Mouse (Mus musculus) mature B cell (primary cell): Measurements from ENCODE around the gene Gpbar1.
"Not testable (repeated sequence)": the region's sequence is repeated elsewhere in the genome, so short reads cannot be mapped to it uniquely, and the experiment has no call there.

ENCODE experiments used
- in situ Hi-C: fragments of 300-500 bp; cut with MboI; formaldehyde crosslinking; loops from 2 replicates; pipeline ENCODE4 v1.14.3; 2019

The Gpbar1 gene

GRCm38 (mm10) chr1:74277883-74278537 is 340 bp upstream of the Gpbar1 start:
- in situ Hi-C loops, result no loop called here

DNA sequence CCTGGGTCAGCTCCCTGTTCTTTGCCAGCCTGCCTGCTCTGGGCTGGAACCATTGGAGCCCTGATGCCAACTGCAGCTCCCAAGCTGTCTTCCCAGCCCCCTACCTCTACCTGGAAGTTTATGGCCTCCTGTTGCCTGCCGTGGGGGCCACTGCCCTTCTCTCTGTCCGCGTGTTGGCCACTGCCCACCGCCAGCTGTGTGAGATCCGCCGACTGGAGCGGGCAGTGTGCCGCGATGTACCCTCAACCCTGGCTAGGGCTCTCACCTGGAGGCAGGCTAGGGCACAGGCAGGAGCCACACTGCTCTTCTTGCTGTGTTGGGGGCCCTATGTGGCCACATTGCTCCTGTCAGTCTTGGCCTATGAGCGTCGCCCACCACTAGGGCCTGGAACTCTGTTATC is 638 bp downstream of the Gpbar1 start:
- in situ Hi-C loops, result no loop called here

GRCm38 (mm10) chr1:74280591-74281325 is 2.4 kb downstream of the Gpbar1 start:
- in situ Hi-C loops, result loop anchor here (5.0 kb wide), 1 partner anchor 33 kb away; no protein-coding TSS in a partner anchor

- in situ Hi-C loops, result loop anchor here (5.0 kb wide), 1 partner anchor 34 kb away; no protein-coding TSS in a partner anchor
Observed at GRCm38 (mm10) chr1:74281372-74281771, 3.0 kb downstream of the Gpbar1 start.

DNA sequence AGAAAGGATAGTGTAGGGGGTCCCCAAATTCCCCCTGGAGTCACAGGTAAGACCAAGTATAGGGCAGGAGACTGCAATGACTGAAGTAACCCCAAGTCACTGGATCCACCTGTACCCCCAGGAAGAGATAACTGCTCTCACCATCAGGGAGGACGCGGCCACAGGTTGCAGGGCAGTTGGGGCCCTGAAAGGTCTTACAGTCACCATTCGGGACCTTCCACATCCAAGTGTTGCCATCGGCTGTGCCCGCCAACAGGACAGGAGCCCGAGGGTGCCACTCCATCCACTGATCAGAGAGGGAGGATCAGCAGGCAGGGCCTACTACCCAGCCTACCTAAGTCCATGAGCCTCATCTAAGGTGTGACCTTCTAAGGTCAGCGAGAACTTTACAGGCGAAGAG is 3.5 kb downstream of the Gpbar1 start:
- in situ Hi-C loops, result loop anchor here (5.0 kb wide), 1 partner anchor 35 kb away; no protein-coding TSS in a partner anchor

GRCm38 (mm10) chr1:74282896-74283625 is 4.7 kb downstream of the Gpbar1 start:
- in situ Hi-C loops, result loop anchor here (5.0 kb wide), 1 partner anchor 36 kb away; no protein-coding TSS in a partner anchor

DNA sequence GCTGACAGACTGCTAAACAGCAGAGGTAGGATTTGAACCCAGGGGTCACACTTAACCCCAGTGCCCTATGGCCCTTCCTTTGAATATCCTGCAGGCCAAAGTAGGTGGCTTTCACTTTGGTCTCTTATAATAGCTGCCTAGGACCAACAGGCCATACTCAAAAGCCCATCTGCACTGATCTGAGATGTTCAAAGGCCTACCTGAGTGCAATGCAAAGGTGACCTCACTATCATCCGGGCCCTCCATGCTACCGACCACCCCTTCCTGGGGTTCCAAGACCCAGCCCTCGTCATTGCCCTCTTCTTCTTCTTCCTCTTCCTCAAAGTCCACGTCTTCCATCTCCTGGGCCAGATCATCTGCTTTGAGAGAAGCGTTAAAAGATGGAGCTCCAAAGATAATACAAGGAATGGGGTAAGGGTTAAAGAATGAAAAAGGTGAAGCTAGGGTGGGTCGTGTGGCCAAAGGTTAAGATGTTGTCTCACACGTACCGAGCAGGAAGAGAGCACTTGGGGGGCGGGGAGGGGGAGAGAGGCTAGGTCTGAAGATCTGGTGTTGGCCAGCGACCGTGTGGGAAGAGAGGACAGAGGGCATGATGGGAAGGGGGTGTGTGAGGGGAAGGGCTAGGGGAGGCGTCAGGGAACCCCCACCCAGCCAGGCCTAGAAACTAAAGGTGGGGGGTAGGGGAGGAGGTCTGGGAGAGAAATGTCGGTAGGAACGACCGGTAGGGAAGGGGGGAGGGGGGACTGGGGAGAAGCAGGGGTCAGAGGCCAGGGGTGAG is 5.5 kb downstream of the Gpbar1 start:
- in situ Hi-C loops, result loop anchor here (5.0 kb wide), 1 partner anchor 37 kb away; no protein-coding TSS in a partner anchor

- in situ Hi-C loops, result loop anchor here (5.0 kb wide), 1 partner anchor 37 kb away; no protein-coding TSS in a partner anchor
Observed at GRCm38 (mm10) chr1:74284543-74285160, 6.3 kb downstream of the Gpbar1 start, which contains the start of the genes Aamp and Pnkd. Gene Aamp (minus strand): TSS chr1:74284738. Gene Pnkd (plus strand): TSS chr1:74284930.

DNA sequence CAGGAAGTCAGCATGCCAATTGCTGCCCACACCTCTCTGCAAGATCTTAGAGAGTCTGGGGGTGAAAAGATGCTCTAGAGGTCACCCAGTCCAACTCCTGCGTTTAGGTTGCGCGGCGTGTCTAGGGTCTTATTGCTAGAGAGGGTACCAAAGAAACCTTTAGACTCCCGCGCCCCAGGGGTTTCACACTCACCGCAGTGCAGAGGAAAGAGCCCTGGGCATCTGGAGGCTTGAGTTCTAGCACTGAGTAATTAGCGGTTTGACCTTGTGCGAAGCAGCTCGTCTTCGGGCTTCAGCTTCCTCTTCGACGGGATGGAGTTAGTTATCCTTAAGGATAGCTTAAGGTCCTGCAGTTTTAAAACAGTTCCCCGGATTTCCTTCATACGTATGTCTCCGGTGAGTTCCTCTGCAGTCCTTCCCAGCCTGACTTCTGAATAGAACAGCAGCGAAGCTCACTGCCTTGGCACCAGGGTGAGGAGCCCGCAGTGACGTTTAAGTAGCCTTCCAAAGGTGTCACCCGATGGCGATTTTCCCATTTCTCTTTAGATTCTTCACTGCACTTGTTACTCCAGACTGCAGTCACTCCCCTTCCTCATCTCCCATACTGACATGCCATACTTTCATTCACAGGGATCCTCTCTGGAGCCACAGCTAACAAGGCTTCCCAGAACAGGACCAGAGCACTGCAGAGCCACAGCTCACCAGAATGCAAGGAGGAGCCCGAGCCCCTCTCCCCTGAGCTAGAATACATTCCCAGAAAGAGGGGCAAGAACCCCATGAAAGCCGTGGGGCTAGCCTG is 7.1 kb downstream of the Gpbar1 start:
- in situ Hi-C loops, result no loop called here

GRCm38 (mm10) chr1:74286869-74287607 is 8.7 kb downstream of the Gpbar1 start:
- in situ Hi-C loops, result not testable (repeated sequence)

DNA sequence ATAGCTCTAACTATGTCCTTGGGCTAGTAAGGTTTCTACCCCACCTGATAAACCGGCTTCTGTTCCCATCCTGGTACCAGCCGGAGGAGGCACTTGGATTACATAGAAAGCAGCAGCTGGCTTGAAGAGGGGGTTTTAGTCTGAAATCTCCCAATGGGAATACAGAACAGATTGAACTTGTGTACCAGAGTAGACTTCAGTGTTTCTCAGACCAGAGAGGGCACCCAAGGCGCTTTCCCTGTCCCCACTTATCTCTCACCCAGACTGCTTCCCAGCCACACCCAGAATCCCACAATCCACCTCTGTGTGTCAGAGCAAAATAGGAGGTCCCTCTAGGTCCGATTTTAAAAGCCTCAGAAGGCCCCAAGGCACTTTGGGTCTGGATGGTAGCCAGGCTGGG is 10.0 kb downstream of the Gpbar1 start:
- in situ Hi-C loops, result no loop called here

GRCm38 (mm10) chr1:74289248-74289647 is 10.9 kb downstream of the Gpbar1 start:
- in situ Hi-C loops, result no loop called here

DNA sequence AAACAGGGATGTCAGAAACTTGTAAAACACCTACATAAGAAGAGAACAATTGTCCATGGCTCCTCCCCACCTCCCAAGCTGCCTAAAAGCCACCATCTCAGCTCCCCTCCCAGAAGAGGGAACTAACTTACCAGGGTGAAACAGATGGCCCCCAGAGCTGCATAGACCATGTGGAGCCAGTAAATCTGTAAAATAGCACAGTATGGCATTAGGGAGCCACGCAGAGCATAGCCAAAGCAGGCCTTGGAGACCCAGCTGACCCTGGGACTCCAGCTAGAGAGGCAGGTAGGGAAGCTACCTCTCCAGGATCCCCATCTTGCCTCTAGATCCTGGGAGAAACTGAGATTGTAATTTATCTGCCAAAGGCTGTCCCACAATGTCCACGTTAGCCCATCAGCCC is 11.4 kb downstream of the Gpbar1 start:
- in situ Hi-C loops, result loop anchor here (10.0 kb wide), 1 partner anchor 165 kb away; no protein-coding TSS in a partner anchor

GRCm38 (mm10) chr1:74290141-74290540 is 11.8 kb downstream of the Gpbar1 start:
- in situ Hi-C loops, result loop anchor here (10.0 kb wide), 1 partner anchor 165 kb away; no protein-coding TSS in a partner anchor

DNA sequence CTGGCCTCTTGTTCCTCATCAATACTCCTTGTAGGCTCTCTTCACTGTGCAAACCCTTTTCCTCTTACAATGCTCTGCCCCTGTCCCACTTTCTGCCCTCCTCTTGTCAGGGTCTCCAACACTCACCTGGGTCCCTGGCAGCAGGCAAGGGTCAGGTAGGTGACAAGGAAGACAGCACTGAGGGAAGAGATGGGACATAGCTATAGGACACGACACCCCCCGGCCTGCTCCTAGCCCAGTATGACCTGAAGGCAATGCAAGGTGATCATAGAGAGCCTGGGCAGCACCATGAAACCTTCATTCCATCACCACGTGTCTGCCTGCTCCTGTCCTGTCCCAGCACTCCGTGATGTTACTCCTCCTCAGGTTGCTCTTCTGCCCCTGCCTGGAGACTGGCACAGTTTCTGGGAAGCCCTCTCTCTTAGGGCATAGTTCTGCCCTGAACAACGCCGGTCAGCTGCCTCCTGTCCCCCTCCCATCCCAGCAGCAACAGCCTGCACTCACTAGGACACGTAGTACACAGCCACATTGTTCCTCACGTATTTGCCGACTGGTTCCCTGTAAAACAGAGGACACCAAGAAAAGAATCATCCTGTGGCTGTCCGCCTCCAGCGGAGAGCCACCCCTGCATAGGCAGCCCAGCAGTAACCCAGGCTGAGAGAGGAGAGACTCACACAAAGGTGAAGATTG is 14.1 kb downstream of the Gpbar1 start:
- in situ Hi-C loops, result loop anchor here (10.0 kb wide), 1 partner anchor 162 kb away; no protein-coding TSS in a partner anchor

DNA sequence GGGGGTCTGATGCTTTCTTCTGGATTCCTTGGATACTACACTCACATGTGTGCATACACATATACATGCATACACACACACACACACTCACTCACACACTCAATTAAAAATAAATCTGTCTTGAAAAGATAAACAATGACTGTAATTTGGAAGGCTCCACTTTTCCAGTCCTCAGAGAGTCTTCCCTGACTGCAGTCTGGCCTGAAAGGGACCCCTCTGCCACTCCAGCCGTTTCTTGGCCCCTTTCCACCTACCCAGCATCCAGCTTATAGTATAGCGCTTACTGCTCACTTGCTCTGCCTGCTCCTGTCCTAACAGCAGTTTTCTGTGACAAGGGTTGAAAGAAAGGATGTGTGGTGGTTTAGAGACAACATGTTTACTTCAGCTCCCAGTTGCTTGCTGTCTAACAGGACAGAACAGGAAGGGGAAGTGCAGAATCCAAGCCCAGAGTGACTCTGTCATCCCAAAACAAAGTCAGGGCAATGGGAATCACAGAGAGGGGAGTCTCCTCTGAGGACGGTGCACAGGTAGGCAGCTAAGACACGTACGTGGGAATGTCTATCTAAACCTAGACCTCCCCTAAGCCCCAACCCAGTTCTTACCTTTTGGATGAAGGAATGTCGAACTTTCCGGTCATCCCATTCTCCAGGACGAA is 15.1 kb downstream of the Gpbar1 start:
- in situ Hi-C loops, result loop anchor here (10.0 kb wide), 1 partner anchor 161 kb away; no protein-coding TSS in a partner anchor

DNA sequence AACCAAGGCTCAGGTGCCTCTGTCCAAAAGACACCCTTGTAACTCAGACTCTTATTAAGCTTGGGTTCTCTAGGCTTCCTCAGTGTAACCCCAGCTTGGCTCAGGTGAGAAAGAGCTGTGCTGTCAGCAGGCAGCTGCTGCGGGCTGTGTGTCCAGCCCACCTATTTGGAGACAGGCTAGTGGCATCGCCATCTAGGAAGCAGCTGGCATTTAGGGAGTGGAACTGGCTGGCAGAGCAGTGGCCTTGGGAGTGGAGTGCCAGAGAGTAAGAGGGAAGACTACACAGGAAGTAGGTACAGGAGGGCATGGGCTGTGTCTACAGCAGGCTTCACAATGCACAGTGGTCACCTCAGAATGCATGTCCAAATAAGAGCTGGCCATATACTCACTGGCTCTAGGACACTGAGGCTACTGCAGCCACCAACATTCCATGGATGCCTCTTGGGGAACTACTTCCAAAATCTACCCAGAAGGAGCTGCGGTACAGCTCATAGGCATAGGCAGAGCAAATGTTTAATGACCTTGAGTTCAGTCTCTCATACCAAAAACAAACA is 15.8 kb downstream of the Gpbar1 start:
- in situ Hi-C loops, result loop anchor here (10.0 kb wide), 1 partner anchor 161 kb away; no protein-coding TSS in a partner anchor
